Mouse (Mus musculus): Measurements from ENCODE around the gene Ccdc78.

DNA sequence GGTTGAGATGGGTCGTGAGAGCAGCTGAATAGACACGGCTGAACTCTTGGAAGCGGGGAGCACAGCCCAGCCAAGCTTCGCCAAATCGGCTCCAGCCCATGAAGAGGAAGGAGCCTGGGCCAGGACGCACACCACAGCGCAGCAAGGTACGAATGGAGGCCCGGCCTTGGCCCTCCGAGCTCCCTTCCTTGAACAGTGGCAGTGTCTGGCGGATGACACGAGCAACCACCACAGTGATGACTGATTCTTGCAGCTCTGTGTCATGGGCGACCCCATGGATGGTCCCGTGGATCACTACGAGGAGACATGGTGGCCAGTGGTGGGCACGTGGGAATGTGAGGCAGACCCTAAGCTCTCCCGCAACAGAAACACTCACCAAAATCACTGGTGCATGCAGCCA, 8.6 kb downstream of the Ccdc78 start:
- TF ChIP-seq CTCF (IDR thresholded peaks at IDR 0.05; ENCODE audit: extremely low read depth, insufficient read depth, insufficient read length, insufficient replicate concordance) (no peak), POLR2A (IDR thresholded peaks at IDR 0.05; ENCODE audit: low read depth, low read length) (no peak)

Data from spleen, adult 2 months (tissue).